Mouse (Mus musculus) stomach, embryonic 15.5 days (tissue): Measurements from ENCODE around the gene Dis3l2. TPM values are rescaled to one million over a fixed set of nuclear protein-coding genes. Genes with fewer than 3 reads are reported as not detected.
A peak's percentile ranks its signal among the peaks of the same experiment; 100 is the strongest.

ENCODE experiments used
- ATAC-seq: fragments of 200-750 bp; cut with Nextera tagmentation; 2 replicates; pipeline ENCODE4 v1.8.0; 2017; ENCODE audit warnings: low read depth, moderate number of reproducible peaks, moderate TSS enrichment; ENCODE audit not compliant: insufficient read depth, low FRiP score
- H3K27ac ChIP-seq: fragments of 300-500 bp; sonication (generic); 2 replicates; pipeline ENCODE4 v1.5.1; 2015; ENCODE audit warnings: mild to moderate bottlenecking, inconsistent platforms
- H3K27me3 ChIP-seq: fragments of 300-500 bp; sonication (generic); replicated peaks from 2 replicates; pipeline ENCODE4 v1.6.1; 2015; ENCODE audit warnings: inconsistent platforms
- H3K36me3 ChIP-seq: fragments of 300-500 bp; sonication (generic); 2 replicates; pipeline ENCODE4 v1.6.1; 2015; ENCODE audit warnings: inconsistent platforms
- H3K4me1 ChIP-seq: fragments of 300-500 bp; sonication (generic); 2 replicates; pipeline ENCODE4 v1.6.1; 2015; ENCODE audit warnings: inconsistent platforms
- H3K4me2 ChIP-seq: fragments of 300-500 bp; sonication (generic); 2 replicates; pipeline ENCODE4 v1.6.1; 2015; ENCODE audit warnings: mild to moderate bottlenecking, inconsistent platforms
- H3K4me3 ChIP-seq: fragments of 300-500 bp; sonication (generic); replicated peaks from 2 replicates; pipeline ENCODE4 v1.5.1; 2015; ENCODE audit warnings: inconsistent platforms
- H3K9ac ChIP-seq: fragments of 300-500 bp; sonication (generic); 2 replicates; pipeline ENCODE4 v1.6.1; 2015; ENCODE audit warnings: inconsistent platforms
- H3K9me3 ChIP-seq: fragments of 300-500 bp; sonication (generic); 2 replicates; pipeline ENCODE4 v1.6.1; 2016; ENCODE audit warnings: inconsistent platforms
- whole genome bisulfite sequencing: fragments of 180-500 bp; shearing (Covaris S2); methylation state at CpG from one replicate; pipeline ENCODE4 v1.1.7; 2015; 5-methylcytosine and 5-hydroxymethylcytosine counted together
- polyA plus RNA-seq: library from polyadenylated mRNA; unstranded; fragments of >200 nt; fragmentation: Nextera tagmentation; extraction: Ambion mirVana; gene quantifications from 2 replicates; pipeline ENCODE4 v1.2.1, GENCODE M21; 2015

Dis3l2 gene
- polyA plus RNA-seq, 1 experiment from 2014 or later = 18.9 TPM

DNA sequence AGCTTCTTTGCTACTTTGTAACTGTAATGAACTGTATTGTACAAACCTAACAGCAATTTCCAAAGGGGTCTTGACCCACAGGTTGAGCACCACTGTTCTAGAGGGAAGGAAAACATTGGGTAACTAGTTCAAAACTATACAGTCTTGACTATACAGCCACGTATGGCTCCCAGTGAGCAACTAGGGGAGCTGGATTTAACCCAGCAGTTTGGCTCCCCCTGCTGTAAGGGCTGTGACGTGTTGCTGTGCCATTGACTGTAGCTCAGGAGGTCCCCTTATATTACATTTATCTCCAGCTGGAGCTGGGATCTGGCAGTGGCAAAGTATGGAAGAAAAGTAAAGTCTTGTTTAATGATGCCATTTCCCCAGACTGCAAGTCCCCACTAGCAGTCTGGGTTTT, 4.9 kb upstream of the Dis3l2 start:
- no peaks in the 10 kb centered on the region for H3K9me3 ChIP-seq
- no peak for ATAC-seq
- 37% methylated on average over 2 of the region's 2 CpGs for WGBS

DNA sequence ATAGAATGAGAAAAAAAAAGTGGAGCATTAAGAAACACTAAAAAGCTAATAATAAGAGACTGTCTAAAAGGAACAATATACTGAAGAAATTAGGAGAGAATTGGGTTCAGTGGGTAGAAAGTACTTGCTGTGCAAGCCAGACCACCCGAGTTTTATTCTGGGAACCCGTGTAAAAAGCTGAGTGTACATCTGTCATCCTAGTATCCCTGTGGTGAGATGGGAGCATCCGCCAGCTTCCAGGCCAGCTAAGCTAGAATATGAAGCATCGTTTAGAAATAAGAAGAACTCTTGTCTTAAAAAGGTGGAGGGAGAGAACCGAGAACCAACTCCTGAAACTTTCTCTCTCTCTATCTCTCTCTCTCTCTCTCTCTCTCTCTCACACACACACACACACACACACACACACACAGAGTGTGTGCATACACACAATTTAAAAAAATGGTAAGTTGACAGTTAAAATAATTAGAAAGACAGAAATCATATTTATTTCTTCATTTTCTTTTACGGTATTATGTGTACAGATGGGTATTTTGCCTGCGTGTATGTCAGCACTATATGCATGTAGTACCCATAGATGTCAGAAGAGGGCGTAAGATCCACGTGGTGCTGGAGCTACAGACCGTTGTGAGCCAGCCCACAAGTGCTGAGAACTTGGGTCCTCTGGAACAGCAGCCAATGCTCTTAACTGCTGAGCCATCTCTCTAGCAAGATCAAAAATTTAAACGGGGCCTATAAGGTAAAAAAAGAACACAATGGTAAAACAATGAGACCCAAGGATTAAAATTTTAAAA, 4.1 kb upstream of the Dis3l2 start:
- Histone ChIP-seq H3K4me2 (no peak overlapping the region), H3K4me3 (no peak overlapping the region), H3K27me3 (no peaks in the 10 kb centered on the region), H3K9ac (no peak overlapping the region), H3K9me3 (no peaks in the 10 kb centered on the region), H3K36me3 (no peaks in the 10 kb centered on the region), H3K4me1 (0 out of 2 replicates have a peak, but pooled peaks cover 3% of the 10 kb centered on the region), H3K27ac (no peak overlapping the region)
- no peak for ATAC-seq
- 65% methylated on average over 11 of the region's 11 CpGs for WGBS

More for the DNA sequence above, 4.9 kb upstream of the Dis3l2 start:
- Histone ChIP-seq H3K9ac (no peak overlapping the region), H3K4me1 (0 out of 2 replicates have a peak, but pooled peaks cover 3% of the 10 kb centered on the region), H3K4me3 (no peak overlapping the region), H3K4me2 (no peak overlapping the region), H3K36me3 (no peaks in the 10 kb centered on the region), H3K27ac (no peak overlapping the region), H3K27me3 (no peaks in the 10 kb centered on the region)

DNA sequence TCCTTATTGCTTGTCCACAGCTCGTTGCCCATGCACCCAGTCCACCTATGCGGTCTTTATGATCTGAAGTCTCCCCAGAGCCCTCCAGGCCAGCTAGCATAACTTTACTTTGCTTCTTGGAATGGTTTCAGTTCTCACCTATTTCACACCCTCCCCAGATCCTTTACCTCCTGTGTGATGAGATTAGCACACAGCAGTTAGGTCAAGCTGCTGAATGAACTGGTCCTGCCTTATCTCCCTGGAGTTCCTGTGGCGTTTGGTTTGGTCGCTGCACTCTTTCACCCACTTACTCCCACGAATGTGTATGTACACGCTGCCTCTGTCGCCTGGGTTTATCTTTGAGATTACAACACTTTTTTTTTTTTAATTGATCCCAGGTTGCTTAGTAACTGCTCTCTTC, 3.2 kb upstream of the Dis3l2 start:
- ATAC-seq = no peak
- 52% methylated on average over 7 of the region's 7 CpGs for WGBS

DNA sequence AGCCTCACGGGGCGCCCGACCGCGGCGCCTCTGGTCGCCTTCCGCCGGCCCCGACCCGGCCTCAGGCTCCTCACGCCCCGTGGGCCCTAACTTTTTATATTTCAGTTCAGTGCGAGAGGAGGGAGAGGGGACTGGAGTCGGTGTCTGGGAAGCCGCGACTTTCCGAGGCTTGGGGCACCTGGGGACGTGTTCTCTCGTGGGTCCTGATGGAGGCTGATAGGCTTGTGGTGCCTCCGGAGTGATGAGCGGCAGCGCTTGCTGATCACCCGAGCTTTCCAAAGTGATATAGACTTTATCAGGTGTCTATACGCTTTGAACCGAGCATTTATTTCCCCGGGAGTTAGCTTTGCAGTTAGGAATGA, 338 bp downstream of the Dis3l2 start:
- Histone ChIP-seq H3K27me3 (no peaks in the 10 kb centered on the region), H3K4me3 (peak overlapping the region; percentile 78), H3K9me3 (no peaks in the 10 kb centered on the region), H3K4me2 (peak overlapping the region; percentile 87), H3K4me1 (0 out of 2 replicates have a peak, but pooled peaks cover 3% of the 10 kb centered on the region), H3K9ac (peak overlapping the region; percentile 63), H3K36me3 (no peaks in the 10 kb centered on the region), H3K27ac (peak overlapping the region; percentile 86)
- peak; percentile 51; the same call in 1 of the 2 replicates for ATAC-seq
- 0% methylated on average over 27 of the region's 27 CpGs for WGBS

More for the DNA sequence above, 3.2 kb upstream of the Dis3l2 start:
- Histone ChIP-seq H3K4me3 (no peak overlapping the region), H3K9ac (no peak overlapping the region), H3K9me3 (no peaks in the 10 kb centered on the region), H3K4me2 (no peak overlapping the region), H3K4me1 (0 out of 2 replicates have a peak, but pooled peaks cover 3% of the 10 kb centered on the region), H3K27me3 (no peaks in the 10 kb centered on the region), H3K27ac (no peak overlapping the region), H3K36me3 (no peaks in the 10 kb centered on the region)

DNA sequence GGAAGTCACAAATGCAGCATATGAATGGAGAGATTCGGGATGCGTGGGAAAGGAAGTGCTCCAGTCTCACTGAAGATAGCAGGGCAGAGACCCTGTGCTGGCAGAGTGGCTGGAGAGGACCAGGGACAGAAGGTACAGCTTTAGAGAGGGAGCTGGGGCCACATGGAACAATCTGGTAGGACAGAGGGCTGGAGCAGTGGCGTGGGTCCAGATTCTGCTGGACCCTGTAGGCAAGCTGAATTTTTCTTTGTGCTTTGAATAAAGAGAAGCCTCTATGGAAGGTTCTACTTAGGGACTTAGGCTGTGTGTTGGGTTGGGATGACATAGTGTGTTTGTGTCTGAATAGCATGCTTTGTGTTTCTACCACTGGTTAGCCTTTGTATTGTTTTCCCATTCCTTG, 1.9 kb downstream of the Dis3l2 start:
- no peaks in the 10 kb centered on the region for H3K27me3 ChIP-seq
- no peaks in the 10 kb centered on the region for H3K9me3 ChIP-seq
- 84% methylated on average over 3 of the region's 3 CpGs for WGBS
- H3K36me3 ChIP-seq = no peaks in the 10 kb centered on the region
- H3K9ac ChIP-seq = no peak overlapping the region
- no peak for ATAC-seq
- H3K4me3 ChIP-seq = no peak overlapping the region
- no peak overlapping the region for H3K4me2 ChIP-seq
- H3K4me1 ChIP-seq = 0 out of 2 replicates have a peak, but pooled peaks cover 3% of the 10 kb centered on the region
- H3K27ac ChIP-seq = no peak overlapping the region

DNA sequence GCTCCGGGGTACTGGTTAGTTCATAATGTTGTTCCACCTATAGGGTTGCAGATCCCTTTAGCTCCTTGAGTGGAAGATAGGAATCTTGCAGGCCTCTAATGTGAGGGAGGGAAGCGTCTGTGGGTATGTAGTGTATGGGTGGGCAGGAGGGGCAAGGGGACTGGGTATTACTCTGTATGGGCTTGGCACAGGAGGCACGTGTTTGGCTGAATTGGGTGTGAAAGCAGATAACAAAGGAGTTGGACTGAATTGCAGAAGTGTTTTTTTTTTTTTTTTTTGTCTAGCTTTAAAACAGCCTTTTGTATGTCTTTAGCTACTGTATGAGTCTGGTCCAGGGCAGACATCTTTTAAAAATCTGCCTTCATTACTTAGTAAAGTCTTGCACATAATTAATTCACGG, 5.9 kb downstream of the Dis3l2 start:
- Histone ChIP-seq H3K4me2 (no peak overlapping the region), H3K36me3 (no peaks in the 10 kb centered on the region), H3K4me1 (no peaks in the 10 kb centered on the region), H3K9ac (no peak overlapping the region), H3K4me3 (no peak overlapping the region), H3K27ac (no peak overlapping the region), H3K27me3 (no peaks in the 10 kb centered on the region), H3K9me3 (no peaks in the 10 kb centered on the region)
- ATAC-seq = no peak
- 86% methylated on average over 4 of the region's 4 CpGs for WGBS

DNA sequence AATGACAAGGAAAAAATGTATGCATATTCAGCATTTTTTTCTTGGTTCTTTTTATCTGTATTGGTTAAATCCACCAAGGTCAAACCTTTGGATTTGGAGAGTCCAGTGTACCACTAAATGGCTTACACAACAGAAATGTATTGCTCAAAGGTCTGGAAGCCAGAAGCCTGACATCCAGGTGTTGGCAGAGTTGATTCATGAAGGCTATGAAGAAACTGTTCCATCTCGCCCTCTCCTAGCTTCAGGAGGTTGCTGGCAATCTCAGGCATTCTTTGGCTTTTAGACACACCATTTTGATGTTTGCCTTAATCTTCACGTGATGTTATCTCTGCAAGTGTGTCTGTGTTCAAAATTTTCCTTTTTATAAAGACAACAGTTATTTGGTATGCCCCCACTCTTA, 8.4 kb downstream of the Dis3l2 start:
- WGBS = 76% methylated on average over 2 of the region's 2 CpGs
- Histone ChIP-seq H3K27me3 (no peaks in the 10 kb centered on the region), H3K4me2 (no peak overlapping the region), H3K9me3 (no peaks in the 10 kb centered on the region), H3K27ac (no peak overlapping the region), H3K4me3 (no peak overlapping the region), H3K9ac (no peak overlapping the region), H3K4me1 (no peaks in the 10 kb centered on the region), H3K36me3 (no peaks in the 10 kb centered on the region)
- ATAC-seq = no peak

DNA sequence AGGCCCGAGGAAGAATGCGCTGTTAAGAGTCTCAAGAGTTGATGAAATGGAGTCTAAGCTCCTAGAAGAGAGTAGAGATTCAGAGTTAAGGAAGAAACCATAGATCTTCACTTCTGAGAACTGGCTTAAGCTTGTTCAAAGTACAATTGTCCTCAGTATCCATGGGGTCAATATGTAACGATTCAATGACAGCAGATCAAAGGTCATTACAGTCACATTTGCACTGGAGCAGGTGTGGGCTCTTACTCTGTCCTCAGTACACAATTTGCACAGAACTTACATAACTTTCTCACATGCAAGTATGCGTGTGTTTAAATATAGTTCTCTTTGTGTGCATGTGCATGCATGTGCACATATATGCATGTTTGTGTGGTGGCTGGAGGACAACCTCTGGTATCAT, 9.4 kb downstream of the Dis3l2 start:
- no peaks in the 10 kb centered on the region for H3K4me1 ChIP-seq
- WGBS = 87% methylated on average over 4 of the region's 4 CpGs
- no peaks in the 10 kb centered on the region for H3K27me3 ChIP-seq
- no peak for ATAC-seq
- H3K27ac ChIP-seq = no peak overlapping the region
- no peaks in the 10 kb centered on the region for H3K36me3 ChIP-seq
- no peaks in the 10 kb centered on the region for H3K9me3 ChIP-seq
- H3K4me3 ChIP-seq = no peak overlapping the region
- H3K4me2 ChIP-seq = no peak overlapping the region
- H3K9ac ChIP-seq = no peak overlapping the region

DNA sequence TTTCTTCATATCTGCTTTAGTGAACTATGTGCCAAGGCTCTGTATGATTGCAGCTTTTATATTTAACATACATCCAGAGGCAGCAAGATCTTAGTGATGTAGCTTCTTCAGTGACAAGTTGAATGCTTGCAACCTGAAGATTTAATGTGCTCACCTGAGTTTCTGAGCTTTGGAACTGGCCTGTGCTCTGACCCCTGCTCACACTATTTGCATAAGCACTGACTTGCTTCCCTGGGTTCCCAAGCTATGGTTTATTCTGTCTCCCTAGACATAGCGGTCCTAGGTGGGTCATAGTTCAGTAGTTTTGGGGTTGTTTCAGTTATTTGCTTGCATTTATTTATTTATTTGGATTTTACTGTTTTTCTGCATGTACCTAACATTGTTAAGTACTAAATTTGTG, 14.6 kb downstream of the Dis3l2 start:
- Histone ChIP-seq H3K4me1 (0 out of 2 replicates have a peak, but pooled peaks cover 3% of the 10 kb centered on the region), H3K27ac (no peak overlapping the region), H3K4me2 (no peak overlapping the region), H3K9ac (no peak overlapping the region), H3K36me3 (no peaks in the 10 kb centered on the region), H3K27me3 (no peaks in the 10 kb centered on the region), H3K9me3 (no peaks in the 10 kb centered on the region), H3K4me3 (no peak overlapping the region)
- ATAC-seq = no peak
- WGBS = 75% methylated on average over 1 of the region's 1 CpGs

DNA sequence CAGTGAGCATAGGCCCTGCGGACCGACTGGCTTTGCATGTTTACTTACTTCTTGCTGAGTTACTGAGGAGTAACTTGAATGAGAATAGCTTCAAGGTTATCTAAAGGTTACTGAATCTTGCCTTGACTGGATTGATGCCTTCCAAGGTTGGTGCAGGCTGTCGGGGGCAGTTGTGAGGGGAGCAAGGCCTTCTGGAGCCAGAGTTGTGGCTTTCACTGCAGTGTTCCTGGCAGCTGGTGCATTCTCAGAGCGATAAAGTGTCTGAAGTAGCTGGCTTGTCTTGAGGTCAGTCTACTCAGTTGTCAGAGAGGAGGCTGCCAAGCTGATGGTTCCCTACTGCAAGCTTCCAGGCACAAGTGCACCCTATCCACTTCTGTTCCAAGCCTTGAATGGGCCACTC, 15.8 kb downstream of the Dis3l2 start:
- Histone ChIP-seq H3K36me3 (no peaks in the 10 kb centered on the region), H3K9me3 (no peaks in the 10 kb centered on the region), H3K9ac (no peak overlapping the region), H3K4me3 (no peak overlapping the region), H3K27me3 (no peaks in the 10 kb centered on the region), H3K4me1 (0 out of 2 replicates have a peak, but pooled peaks cover 3% of the 10 kb centered on the region), H3K27ac (no peak overlapping the region), H3K4me2 (no peak overlapping the region)
- ATAC-seq = no peak
- 63% methylated on average over 4 of the region's 4 CpGs for WGBS

DNA sequence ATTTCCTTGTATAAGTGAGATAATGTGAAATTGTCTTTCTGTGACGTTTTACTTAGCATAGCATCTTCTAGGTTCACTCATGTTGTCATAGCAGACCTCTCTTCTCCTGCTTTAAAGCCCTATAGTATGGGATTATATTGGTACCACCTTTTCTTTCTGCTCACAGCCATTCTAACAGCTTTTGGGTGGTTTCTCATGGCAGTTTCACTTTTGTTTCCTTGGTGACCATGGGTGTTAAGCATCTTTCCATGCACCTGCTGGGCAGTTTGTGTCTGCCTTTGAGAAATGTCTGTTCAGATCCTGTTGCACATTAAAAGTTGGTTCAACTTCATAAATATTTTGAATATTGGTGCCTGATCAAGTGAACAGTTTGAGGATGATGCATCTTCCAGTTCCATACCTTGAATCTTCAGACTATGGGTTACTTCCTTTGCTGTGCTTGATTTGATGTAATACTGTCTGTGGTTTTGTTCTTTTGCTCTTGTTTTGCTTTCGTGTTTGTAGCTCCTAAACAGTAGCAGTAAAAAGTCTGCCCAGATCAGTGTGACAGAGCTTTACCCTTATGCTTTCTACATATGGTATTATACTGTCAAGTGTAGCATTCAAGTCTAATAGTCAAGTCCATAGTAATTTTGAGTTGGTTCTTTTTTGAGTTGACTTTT, 29.7 kb downstream of the Dis3l2 start:
- H3K9ac ChIP-seq = no peak overlapping the region
- no peaks in the 10 kb centered on the region for H3K4me1 ChIP-seq
- WGBS = 72% methylated on average over 2 of the region's 2 CpGs
- H3K4me3 ChIP-seq = no peak overlapping the region
- no peak overlapping the region for H3K4me2 ChIP-seq
- H3K9me3 ChIP-seq = no peaks in the 10 kb centered on the region
- ATAC-seq = no peak
- H3K36me3 ChIP-seq = no peaks in the 10 kb centered on the region
- H3K27ac ChIP-seq = no peak overlapping the region
- H3K27me3 ChIP-seq = no peaks in the 10 kb centered on the region

DNA sequence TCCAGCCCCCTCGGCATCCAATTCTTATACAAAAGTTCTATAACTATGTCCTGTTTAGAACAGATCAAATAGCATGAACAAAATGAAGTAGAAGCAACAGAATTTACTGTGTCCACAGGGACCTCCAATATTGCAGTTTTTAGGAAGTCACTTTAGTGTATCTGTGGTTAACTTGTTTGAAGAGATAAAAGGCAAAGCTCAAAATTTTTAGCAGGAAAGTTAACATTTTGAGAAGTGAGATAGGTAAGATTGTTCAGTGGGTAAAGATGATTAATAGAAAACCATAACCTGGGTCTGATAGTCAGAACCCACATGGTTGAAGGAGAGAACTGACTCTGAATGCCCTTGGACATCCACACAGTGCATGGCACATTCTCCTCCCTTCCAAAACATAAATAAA, 32.8 kb downstream of the Dis3l2 start:
- no peak for ATAC-seq
- Histone ChIP-seq H3K36me3 (no peaks in the 10 kb centered on the region), H3K9ac (no peak overlapping the region), H3K4me1 (no peaks in the 10 kb centered on the region), H3K27me3 (no peaks in the 10 kb centered on the region), H3K4me3 (no peak overlapping the region), H3K4me2 (no peak overlapping the region), H3K27ac (no peak overlapping the region), H3K9me3 (no peaks in the 10 kb centered on the region)
- WGBS = 96% methylated on average over 1 of the region's 1 CpGs
